Mouse (Mus musculus) bone marrow macrophage, adult 2 months (primary cell): ENCODE measurements around the gene Ltbp1.

Experiments
- CTCF ChIP-seq: IDR thresholded peaks from 2 replicates; pipeline ENCODE4 v1.5.1; 2012; ENCODE audit warnings: low read depth, mild to moderate bottlenecking, low read length, moderate library complexity
- POLR2A ChIP-seq: IDR thresholded peaks from 2 replicates; pipeline ENCODE4 v1.6.1; 2012; ENCODE audit warnings: mild to moderate bottlenecking, low read depth, low read length, borderline replicate concordance

GRCm38 (mm10) chr17:75243221-75243620, 237.9 kb downstream of the Ltbp1 start:
- TF ChIP-seq CTCF (no peak), POLR2A (no peak)
